13 mouse cellular contexts compared by ENCODE assay signal in the genomic region with DNA sequence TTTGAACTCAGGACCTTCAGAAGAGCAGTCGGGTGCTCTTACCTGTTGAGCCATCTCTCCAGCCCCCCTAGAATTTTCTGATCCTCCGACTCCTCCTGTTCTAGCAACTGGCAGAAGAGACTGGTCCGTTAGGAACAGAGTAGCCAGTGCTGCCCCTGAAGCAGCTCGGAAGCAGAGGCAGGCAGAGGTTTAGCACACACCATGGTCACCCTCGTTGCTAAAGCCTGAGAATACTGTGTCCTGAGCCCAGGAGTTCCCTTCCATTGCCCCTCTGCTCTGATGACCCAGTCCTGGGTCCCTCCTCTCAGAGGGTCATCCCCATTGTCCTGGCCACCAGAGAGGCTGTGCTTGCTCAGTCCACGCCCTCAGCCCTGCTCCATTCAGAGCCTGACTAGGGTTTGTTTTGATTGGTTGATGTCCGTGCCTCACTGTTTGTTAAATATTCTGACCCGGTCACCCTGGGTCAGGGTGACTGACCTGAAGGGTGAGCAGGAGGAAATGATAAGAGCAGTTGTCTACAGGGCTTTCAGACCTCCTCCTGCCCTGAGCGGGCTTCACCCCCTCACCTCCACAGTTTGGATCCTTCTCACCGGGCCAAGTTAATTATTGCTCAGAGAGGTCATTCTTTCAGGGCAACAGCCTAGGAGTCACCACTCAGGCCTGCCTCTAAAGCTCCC. TPM values are rescaled to one million over a fixed set of nuclear protein-coding genes. Genes with fewer than 3 reads are reported as not detected.
DNase-seq lines count a peak whose midpoint lies in the region; ATAC-seq and TF ChIP-seq lines count a peak whose summit lies in the region.
"Had no signal": no experiment of that assay in that cellular context is flagged by ENCODE, and none has a peak within 500 bp of the region (broad histone marks: within the 10 kb centered on the region; RNA-seq: fewer than 3 reads in every experiment).

No protein-coding gene starts in this region.

- 41% methylated on average over 10 of the region's 10 CpGs for WGBS in midbrain, embryonic 11.5 days
- 35% methylated on average over 10 of the region's 10 CpGs for WGBS in midbrain, embryonic 10.5 days
- WGBS in kidney, postnatal 0 days = 35% methylated on average over 10 of the region's 10 CpGs
- WGBS in liver, embryonic 15.5 days (ENCODE audit: insufficient replicate concordance) = 50% methylated on average over 10 of the region's 10 CpGs
- 40% methylated on average over 10 of the region's 10 CpGs for WGBS in forebrain, embryonic 10.5 days

- DNase-seq in midbrain, embryonic 11.5 days (ENCODE audit: low spot score, missing footprints) = peak; percentile 69
- no peak for DNase-seq in midbrain, embryonic 10.5 days (ENCODE audit: low spot score)
- no peak for DNase-seq in kidney, postnatal 0 days (ENCODE audit: low spot score)
- no peak for DNase-seq in forebrain, embryonic 10.5 days (ENCODE audit: extremely low spot score, low spot score)
- DNase-seq in neural tube, embryonic 10.5 days (ENCODE audit: extremely low spot score, low spot score) = no peak
- no peak for DNase-seq in MN1 (ENCODE audit: low spot score)
- DNase-seq in cerebellum, postnatal 4 days (ENCODE audit: low spot score in 2 of 2) = no peak
- DNase-seq: B cell, adult 2 months; cerebellum, adult 11-12 months; heart, adult 2 months had no signal

- H3K4me1 ChIP-seq in midbrain, embryonic 11.5 days (ENCODE audit: control insufficient read depth, insufficient read depth, low read length) = no peaks in the 10 kb centered on the region
- H3K4me1 ChIP-seq in midbrain, embryonic 10.5 days = peaks cover 8% of the 10 kb centered on the region
- no peaks in the 10 kb centered on the region for H3K4me1 ChIP-seq in kidney, postnatal 0 days (replicated peaks; ENCODE audit: insufficient read depth, low read length)
- peaks cover 20% of the 10 kb centered on the region for H3K4me1 ChIP-seq in liver, embryonic 15.5 days (replicated peaks)
- peaks cover 5% of the 10 kb centered on the region for H3K4me1 ChIP-seq in forebrain, embryonic 10.5 days

- H3K36me3 ChIP-seq in midbrain, embryonic 11.5 days (ENCODE audit: control insufficient read depth, insufficient read depth, low read length) = no peaks in the 10 kb centered on the region
- H3K36me3 ChIP-seq in midbrain, embryonic 10.5 days = no peaks in the 10 kb centered on the region
- no peaks in the 10 kb centered on the region for H3K36me3 ChIP-seq in kidney, postnatal 0 days (ENCODE audit: insufficient read depth, low read length)
- H3K36me3 ChIP-seq in liver, embryonic 15.5 days (replicated peaks) = no peaks in the 10 kb centered on the region
- H3K36me3 ChIP-seq in forebrain, embryonic 10.5 days (replicated peaks) = no peaks in the 10 kb centered on the region

- no peak for TF ChIP-seq CTCF in kidney, postnatal 0 days (IDR thresholded peaks at IDR 0.05; ENCODE audit: low read depth)

- no peaks in the 10 kb centered on the region for H3K27me3 ChIP-seq in midbrain, embryonic 11.5 days (ENCODE audit: control insufficient read depth, insufficient read depth, low read length)
- H3K27me3 ChIP-seq in midbrain, embryonic 10.5 days (ENCODE audit: low read depth, poor library complexity, severe bottlenecking) = no peaks in the 10 kb centered on the region
- no peaks in the 10 kb centered on the region for H3K27me3 ChIP-seq in kidney, postnatal 0 days (ENCODE audit: insufficient read depth, low read length)
- no peaks in the 10 kb centered on the region; the same call in 1 of the 2 replicates for H3K27me3 ChIP-seq in liver, embryonic 15.5 days
- peaks cover 18% of the 10 kb centered on the region; the same call in 1 of the 2 replicates for H3K27me3 ChIP-seq in forebrain, embryonic 10.5 days (ENCODE audit: poor library complexity, severe bottlenecking)

- H3K27ac ChIP-seq in midbrain, embryonic 11.5 days (ENCODE audit: low read depth, low read length) = no peak overlapping the region
- no peak overlapping the region for H3K27ac ChIP-seq in midbrain, embryonic 10.5 days (replicated peaks)
- H3K27ac ChIP-seq in kidney, postnatal 0 days = no peak overlapping the region
- H3K27ac ChIP-seq in liver, embryonic 15.5 days (replicated peaks) = peak overlapping the region; percentile 45; the same call in 1 of the 2 replicates
- no peak overlapping the region for H3K27ac ChIP-seq in forebrain, embryonic 10.5 days
- H3K27ac ChIP-seq: heart, adult 2 months had no signal

- H3K4me3 ChIP-seq in midbrain, embryonic 11.5 days (ENCODE audit: low read depth, low read length) = no peak overlapping the region
- H3K4me3 ChIP-seq in midbrain, embryonic 10.5 days = no peak overlapping the region
- no peak overlapping the region for H3K4me3 ChIP-seq in kidney, postnatal 0 days (replicated peaks; ENCODE audit: low read depth, low read length)
- H3K4me3 ChIP-seq in liver, embryonic 15.5 days (replicated peaks) = no peak overlapping the region
- no peak overlapping the region for H3K4me3 ChIP-seq in forebrain, embryonic 10.5 days
- H3K4me3 ChIP-seq: heart, adult 2 months had no signal

- no peak overlapping the region for H3K4me2 ChIP-seq in midbrain, embryonic 11.5 days
- no peak overlapping the region for H3K4me2 ChIP-seq in kidney, postnatal 0 days (ENCODE audit: low read length)
- H3K4me2 ChIP-seq in liver, embryonic 15.5 days = 0 out of 2 replicates have a peak overlapping the region, but pooled peaks have one; percentile 11

- H3K9me3 ChIP-seq in midbrain, embryonic 11.5 days (ENCODE audit: control insufficient read depth, low read length) = no peaks in the 10 kb centered on the region
- no peaks in the 10 kb centered on the region for H3K9me3 ChIP-seq in midbrain, embryonic 10.5 days (replicated peaks)
- no peaks in the 10 kb centered on the region for H3K9me3 ChIP-seq in kidney, postnatal 0 days (replicated peaks; ENCODE audit: low read length)
- H3K9me3 ChIP-seq in liver, embryonic 15.5 days (replicated peaks) = no peaks in the 10 kb centered on the region
- H3K9me3 ChIP-seq in forebrain, embryonic 10.5 days = no peaks in the 10 kb centered on the region

- no peak overlapping the region for H3K9ac ChIP-seq in midbrain, embryonic 11.5 days (ENCODE audit: low read length)
- H3K9ac ChIP-seq in kidney, postnatal 0 days (ENCODE audit: low read depth, low read length) = peak overlapping the region; percentile 23; the same call in 1 of the 2 replicates
- no peak overlapping the region for H3K9ac ChIP-seq in liver, embryonic 15.5 days

- ATAC-seq in midbrain, embryonic 11.5 days (ENCODE audit: low FRiP score) = no peak
- ATAC-seq in kidney, postnatal 0 days (replicated peaks; ENCODE audit: low FRiP score, low read depth) = peak; percentile 31; the same call in 1 of the 2 replicates
- ATAC-seq in liver, embryonic 15.5 days (ENCODE audit: insufficient read depth) = peak; percentile 89
- ATAC-seq: inflammation-experienced regulatory T-cells, adult 6 months had no signal

RNA-seq across cellular contexts. Expression of a gene that starts 4.0 kb away (rescaled TPM):
- not detected in 2 replicates for polyA plus RNA-seq in midbrain, embryonic 11.5 days (2014; fragmentation: Nextera tagmentation; extraction: Ambion mirVana)
- polyA plus RNA-seq in midbrain, embryonic 10.5 days (2016; fragmentation: Nextera tagmentation; extraction: Ambion mirVana) = 0.17 TPM in 1 of 2 replicates, not detected in the other
- 0.75 and 0.83 TPM in 2 replicates for polyA plus RNA-seq in kidney, postnatal 0 days (2015; fragmentation: Nextera tagmentation; extraction: Ambion mirVana)
- polyA plus RNA-seq in liver, embryonic 15.5 days (2015; fragmentation: Nextera tagmentation; extraction: Ambion mirVana) = 0.97 and 1.2 TPM in 2 replicates
- not detected in 2 replicates for polyA plus RNA-seq in forebrain, embryonic 10.5 days (2016; fragmentation: Nextera tagmentation; extraction: Ambion mirVana)
- polyA plus RNA-seq: embryonic facial prominence, embryonic 11.5 days; inflammation-experienced regulatory T-cells, adult 6 months had no signal

RNA-seq across cellular contexts. Expression of a gene that starts 11.4 kb away (rescaled TPM):
- 330 and 336 TPM in 2 replicates for polyA plus RNA-seq in midbrain, embryonic 11.5 days (2014; fragmentation: Nextera tagmentation; extraction: Ambion mirVana)
- 450 and 503 TPM in 2 replicates for polyA plus RNA-seq in midbrain, embryonic 10.5 days (2016; fragmentation: Nextera tagmentation; extraction: Ambion mirVana)
- 200 and 219 TPM in 2 replicates for polyA plus RNA-seq in kidney, postnatal 0 days (2015; fragmentation: Nextera tagmentation; extraction: Ambion mirVana)
- 116 TPM in 2 replicates for polyA plus RNA-seq in liver, embryonic 15.5 days (2015; fragmentation: Nextera tagmentation; extraction: Ambion mirVana)
- 475 and 509 TPM in 2 replicates for polyA plus RNA-seq in forebrain, embryonic 10.5 days (2016; fragmentation: Nextera tagmentation; extraction: Ambion mirVana)

RNA-seq across cellular contexts. Expression of a gene that starts 17.4 kb away (rescaled TPM):
- 6.8 and 7.8 TPM in 2 replicates for polyA plus RNA-seq in midbrain, embryonic 11.5 days (2014; fragmentation: Nextera tagmentation; extraction: Ambion mirVana)
- polyA plus RNA-seq in midbrain, embryonic 10.5 days (2016; fragmentation: Nextera tagmentation; extraction: Ambion mirVana) = 8.9 and 10.9 TPM in 2 replicates
- polyA plus RNA-seq in kidney, postnatal 0 days (2015; fragmentation: Nextera tagmentation; extraction: Ambion mirVana) = 7.4 and 8.2 TPM in 2 replicates
- polyA plus RNA-seq in liver, embryonic 15.5 days (2015; fragmentation: Nextera tagmentation; extraction: Ambion mirVana) = 3.8 and 4.9 TPM in 2 replicates
- 10.0 and 10.4 TPM in 2 replicates for polyA plus RNA-seq in forebrain, embryonic 10.5 days (2016; fragmentation: Nextera tagmentation; extraction: Ambion mirVana)

RNA-seq across cellular contexts. Expression of a gene that starts 27.0 kb away (rescaled TPM):
- polyA plus RNA-seq in midbrain, embryonic 11.5 days (2014; fragmentation: Nextera tagmentation; extraction: Ambion mirVana) = 24.2 and 28.6 TPM in 2 replicates
- polyA plus RNA-seq in midbrain, embryonic 10.5 days (2016; fragmentation: Nextera tagmentation; extraction: Ambion mirVana) = 27.9 and 28.7 TPM in 2 replicates
- 17.5 and 19.5 TPM in 2 replicates for polyA plus RNA-seq in kidney, postnatal 0 days (2015; fragmentation: Nextera tagmentation; extraction: Ambion mirVana)
- 8.6 and 10.8 TPM in 2 replicates for polyA plus RNA-seq in liver, embryonic 15.5 days (2015; fragmentation: Nextera tagmentation; extraction: Ambion mirVana)
- polyA plus RNA-seq in forebrain, embryonic 10.5 days (2016; fragmentation: Nextera tagmentation; extraction: Ambion mirVana) = 27.2 and 30.3 TPM in 2 replicates

RNA-seq across cellular contexts. Expression of a gene that starts 38.4 kb away (rescaled TPM):
- 0.15 and 0.51 TPM in 2 replicates for polyA plus RNA-seq in midbrain, embryonic 11.5 days (2014; fragmentation: Nextera tagmentation; extraction: Ambion mirVana)
- 0.87 and 1.3 TPM in 2 replicates for polyA plus RNA-seq in midbrain, embryonic 10.5 days (2016; fragmentation: Nextera tagmentation; extraction: Ambion mirVana)
- polyA plus RNA-seq in kidney, postnatal 0 days (2015; fragmentation: Nextera tagmentation; extraction: Ambion mirVana) = 38.6 and 38.7 TPM in 2 replicates
- polyA plus RNA-seq in liver, embryonic 15.5 days (2015; fragmentation: Nextera tagmentation; extraction: Ambion mirVana) = 1.0 and 1.5 TPM in 2 replicates
- 4.1 and 4.8 TPM in 2 replicates for polyA plus RNA-seq in forebrain, embryonic 10.5 days (2016; fragmentation: Nextera tagmentation; extraction: Ambion mirVana)
